In genomic region chr5:31193631-31194281, GRCm38 (mm10) we compare ENCODE assay signal across 8 mouse cellular contexts. TPM values are rescaled to one million over a fixed set of nuclear protein-coding genes. Genes with fewer than 3 reads are reported as not detected.
DNase-seq lines count a peak whose midpoint lies in the region; ATAC-seq and TF ChIP-seq lines count a peak whose summit lies in the region.

No protein-coding gene starts in this region.

- H3K9me3 ChIP-seq in limb, embryonic 13.5 days: no peaks in the 10 kb centered on the region

- peaks cover 7% of the 10 kb centered on the region; the same call in 1 of the 2 replicates for H3K4me1 ChIP-seq in spleen, adult 2 months (ENCODE audit: control insufficient read depth, insufficient read depth, insufficient read length)
- peaks cover 23% of the 10 kb centered on the region for H3K4me1 ChIP-seq in limb, embryonic 13.5 days

- TF ChIP-seq POLR2A in spleen, adult 2 months (IDR thresholded peaks at IDR 0.05; ENCODE audit: low read depth, low read length): no peak

- H3K27me3 ChIP-seq in spleen, adult 2 months (ENCODE audit: control insufficient read depth, insufficient read depth, low read length): no peaks in the 10 kb centered on the region
- H3K27me3 ChIP-seq in limb, embryonic 13.5 days: no peaks in the 10 kb centered on the region
- H3K27me3 ChIP-seq in splenic B cell, adult 2 months (ENCODE audit: control insufficient read depth, insufficient read depth, low read length, poor library complexity, severe bottlenecking): no peaks in the 10 kb centered on the region

- ATAC-seq in CD4-positive, CD25-positive, alpha-beta regulatory T cell, adult 4 months: no peak
- ATAC-seq in limb, embryonic 13.5 days (ENCODE audit: low FRiP score, low read depth): no peak

- 7% methylated on average over 25 of the region's 25 CpGs for WGBS in spleen, adult 2 months
- WGBS in limb, embryonic 13.5 days: 11% methylated on average over 25 of the region's 25 CpGs

- peak overlapping the region; percentile 90 for H3K4me2 ChIP-seq in limb, embryonic 13.5 days (replicated peaks)

- H3K4me3 ChIP-seq in spleen, adult 2 months (ENCODE audit: extremely low read depth, insufficient read depth, insufficient read length): peak overlapping the region; percentile 93
- peak overlapping the region; percentile 93 for H3K4me3 ChIP-seq in limb, embryonic 13.5 days

- peak; percentile 21 for DNase-seq in CD4-positive, CD25-positive, alpha-beta regulatory T cell, adult 2 months (ENCODE audit: low read depth, low spot score)
- no peak for DNase-seq in spleen, adult 2 months (ENCODE audit: low read depth in 1 of 2, low spot score in 2 of 2)
- no peak for DNase-seq in spleen, postnatal 10 days (ENCODE audit: low spot score in 2 of 2)
- peak; percentile 20 for DNase-seq in splenic B cell, adult 2 months (ENCODE audit: low read depth, low spot score)
- DNase-seq in cerebellum, postnatal 36 days: no peak
- DNase-seq in right cerebral cortex, postnatal 36 days (ENCODE audit: low spot score in 2 of 2): no peak

- no peak for TF ChIP-seq CTCF in spleen, adult 2 months (IDR thresholded peaks at IDR 0.05; ENCODE audit: extremely low read depth, insufficient read depth, insufficient read length, insufficient replicate concordance)

- peak overlapping the region; percentile 95 for H3K9ac ChIP-seq in limb, embryonic 13.5 days

- peak overlapping the region; percentile 88 for H3K27ac ChIP-seq in spleen, adult 2 months (ENCODE audit: insufficient read depth, low read length)
- peak overlapping the region; percentile 89 for H3K27ac ChIP-seq in limb, embryonic 13.5 days

- peaks cover 48% of the 10 kb centered on the region for H3K36me3 ChIP-seq in spleen, adult 2 months (ENCODE audit: control insufficient read depth, insufficient read depth, low read length)
- peaks cover 69% of the 10 kb centered on the region for H3K36me3 ChIP-seq in limb, embryonic 13.5 days
- H3K36me3 ChIP-seq in splenic B cell, adult 2 months (ENCODE audit: control insufficient read depth, insufficient read depth, low read length, poor library complexity, severe bottlenecking): peaks cover 14% of the 10 kb centered on the region

RNA-seq across cellular contexts. Expression of gene Eif2b4, which starts 0.5 kb away (rescaled TPM):
- 10 to 100 TPM; 47.9 to 49.1 TPM for polyA plus RNA-seq in CD4-positive, CD25-positive, alpha-beta regulatory T cell, adult 4 months (2017; shearing (Covaris generic))
- polyA plus RNA-seq in spleen, adult 2 months (2012; rRNA removed): 31.9 and 40.4 TPM in 2 replicates
- 72.6 and 76.3 TPM in 2 replicates for polyA plus RNA-seq in limb, embryonic 13.5 days (2015; fragmentation: Nextera tagmentation; extraction: Ambion mirVana)

RNA-seq across cellular contexts. Expression of gene Snx17, which starts 0.7 kb away (rescaled TPM):
- polyA plus RNA-seq in CD4-positive, CD25-positive, alpha-beta regulatory T cell, adult 4 months (2017; shearing (Covaris generic)): 100 to 1,000 TPM; 111 to 171 TPM
- 58.4 and 66.9 TPM in 2 replicates for polyA plus RNA-seq in spleen, adult 2 months (2012; rRNA removed)
- 161 and 165 TPM in 2 replicates for polyA plus RNA-seq in limb, embryonic 13.5 days (2015; fragmentation: Nextera tagmentation; extraction: Ambion mirVana)

RNA-seq across cellular contexts. Expression of gene Zfp513, which starts 8.3 kb away (rescaled TPM):
- 1 to 10 TPM; 4.6 to 6.7 TPM for polyA plus RNA-seq in CD4-positive, CD25-positive, alpha-beta regulatory T cell, adult 4 months (2017; shearing (Covaris generic))
- 49.3 and 79.8 TPM in 2 replicates for polyA plus RNA-seq in spleen, adult 2 months (2012; rRNA removed)
- polyA plus RNA-seq in limb, embryonic 13.5 days (2015; fragmentation: Nextera tagmentation; extraction: Ambion mirVana): 10.9 and 11.0 TPM in 2 replicates

RNA-seq across cellular contexts. Expression of gene Gtf3c2, which starts 13.8 kb away (rescaled TPM):
- polyA plus RNA-seq in CD4-positive, CD25-positive, alpha-beta regulatory T cell, adult 4 months (2017; shearing (Covaris generic)): 100 to 1,000 TPM in 1 of 2 experiments, 10 to 100 TPM in 1; 70.2 to 126 TPM
- polyA plus RNA-seq in spleen, adult 2 months (2012; rRNA removed): 47.3 and 48.9 TPM in 2 replicates
- 84.8 and 92.4 TPM in 2 replicates for polyA plus RNA-seq in limb, embryonic 13.5 days (2015; fragmentation: Nextera tagmentation; extraction: Ambion mirVana)

RNA-seq across cellular contexts. Expression of gene Gm29609, which starts 14.0 kb away (rescaled TPM):
- 1 to 10 TPM; 1.2 to 1.5 TPM for polyA plus RNA-seq in CD4-positive, CD25-positive, alpha-beta regulatory T cell, adult 4 months (2017; shearing (Covaris generic))
- polyA plus RNA-seq in spleen, adult 2 months (2012; rRNA removed): 1.4 and 2.1 TPM in 2 replicates
- polyA plus RNA-seq in limb, embryonic 13.5 days (2015; fragmentation: Nextera tagmentation; extraction: Ambion mirVana): 0.99 and 1.8 TPM in 2 replicates

Comparison
In these comparisons a context has a peak if more than half of its experiments do, and no peak if none do; other contexts are left out.
1. DNase-seq: peak in CD4-positive, CD25-positive, alpha-beta regulatory T cell, adult 2 months (single experiment) and splenic B cell, adult 2 months (single experiment); none in spleen, adult 2 months (0 of 2), spleen, postnatal 10 days (0 of 2), cerebellum, postnatal 36 days (0 of 2) and right cerebral cortex, postnatal 36 days (0 of 2).